Mouse (Mus musculus): Measurements from ENCODE around the gene Prr15l. TPM values are rescaled to one million over a fixed set of nuclear protein-coding genes. Genes with fewer than 3 reads are reported as not detected.

Gene Prr15l
- total RNA-seq, 2 experiments from 2014 or later: not detected

Other genes with a start within 250 kb of the Prr15l start
- gene Snx11, start 150.5 kb upstream of the Prr15l start, total RNA-seq (2014; fragmentation: Nextera tagmentation): 13.4 and 26.0 TPM in 2 replicates
- 7.4 and 9.7 TPM in 2 replicates for gene Snx11, start 150.5 kb upstream of the Prr15l start, total RNA-seq (2017)
- gene Cbx1, start 139.0 kb upstream of the Prr15l start, total RNA-seq (2014; fragmentation: Nextera tagmentation): 91.7 and 97.1 TPM in 2 replicates
- gene Cbx1, start 139.0 kb upstream of the Prr15l start, total RNA-seq (2017): 120 and 130 TPM in 2 replicates
- gene Nfe2l1, start 98.1 kb upstream of the Prr15l start, total RNA-seq (2014; fragmentation: Nextera tagmentation): 22.2 and 53.3 TPM in 2 replicates
- gene Nfe2l1, start 98.1 kb upstream of the Prr15l start, total RNA-seq (2017): 27.3 and 47.5 TPM in 2 replicates
- gene Copz2, start 78.2 kb upstream of the Prr15l start, total RNA-seq (2014; fragmentation: Nextera tagmentation): not detected in 2 replicates
- gene Copz2, start 78.2 kb upstream of the Prr15l start, total RNA-seq (2017): 1.0 and 3.2 TPM in 2 replicates
- gene Cdk5rap3, start 11.6 kb upstream of the Prr15l start, total RNA-seq (2014; fragmentation: Nextera tagmentation): 31.9 and 56.8 TPM in 2 replicates
- gene Cdk5rap3, start 11.6 kb upstream of the Prr15l start, total RNA-seq (2017): 18.3 and 54.6 TPM in 2 replicates
- gene Pnpo, start 15.9 kb downstream of the Prr15l start, total RNA-seq (2014; fragmentation: Nextera tagmentation): 13.7 and 18.5 TPM in 2 replicates
- gene Pnpo, start 15.9 kb downstream of the Prr15l start, total RNA-seq (2017): 25.9 and 29.0 TPM in 2 replicates
- 15.5 and 16.1 TPM in 2 replicates for gene Sp2, start 54.9 kb downstream of the Prr15l start, total RNA-seq (2014; fragmentation: Nextera tagmentation)
- 2.4 and 4.8 TPM in 2 replicates for gene Sp2, start 54.9 kb downstream of the Prr15l start, total RNA-seq (2017)
- gene Sp6, start 85.3 kb downstream of the Prr15l start, total RNA-seq (2014; fragmentation: Nextera tagmentation): 0.28 TPM in 1 of 2 replicates, not detected in the other
- 0.38 TPM in 1 of 2 replicates, not detected in the other for gene Sp6, start 85.3 kb downstream of the Prr15l start, total RNA-seq (2017)
- gene Scrn2, start 101.8 kb downstream of the Prr15l start, total RNA-seq (2014; fragmentation: Nextera tagmentation): 12.4 and 17.7 TPM in 2 replicates
- gene Scrn2, start 101.8 kb downstream of the Prr15l start, total RNA-seq (2017): 26.1 and 32.6 TPM in 2 replicates
- gene Lrrc46, start 113.3 kb downstream of the Prr15l start, total RNA-seq (2014; fragmentation: Nextera tagmentation): 1.7 TPM in 1 of 2 replicates, not detected in the other
- 0.11 TPM in 1 of 2 replicates, not detected in the other for gene Lrrc46, start 113.3 kb downstream of the Prr15l start, total RNA-seq (2017)
- 38.6 and 49.6 TPM in 2 replicates for gene Mrpl10, start 113.5 kb downstream of the Prr15l start, total RNA-seq (2014; fragmentation: Nextera tagmentation)
- 23.6 and 24.8 TPM in 2 replicates for gene Mrpl10, start 113.5 kb downstream of the Prr15l start, total RNA-seq (2017)
- gene Osbpl7, start 122.5 kb downstream of the Prr15l start, total RNA-seq (2014; fragmentation: Nextera tagmentation): 14.2 and 15.0 TPM in 2 replicates
- 23.5 and 25.3 TPM in 2 replicates for gene Osbpl7, start 122.5 kb downstream of the Prr15l start, total RNA-seq (2017)
- gene Tbx21, start 187.2 kb downstream of the Prr15l start, total RNA-seq (2014; fragmentation: Nextera tagmentation): 0.96 and 1.9 TPM in 2 replicates
- gene Tbx21, start 187.2 kb downstream of the Prr15l start, total RNA-seq (2017): 0.30 and 0.61 TPM in 2 replicates
- 0.89 TPM in 1 of 2 replicates, not detected in the other for gene Tbkbp1, start 223.4 kb downstream of the Prr15l start, total RNA-seq (2014; fragmentation: Nextera tagmentation)
- 0.23 TPM in 2 replicates for gene Tbkbp1, start 223.4 kb downstream of the Prr15l start, total RNA-seq (2017)

Data from megakaryocyte-erythroid progenitor cell, adult 5-6 weeks (primary cell).